Mouse (Mus musculus) heart, postnatal 0 days (tissue): ENCODE data around the gene Capn9. TPM values are rescaled to one million over a fixed set of nuclear protein-coding genes. Genes with fewer than 3 reads are reported as not detected.

Source experiments
- ATAC-seq: fragments of 200-750 bp; cut with Nextera tagmentation; 2 replicates; pipeline ENCODE4 v1.8.0; 2017; ENCODE audit warnings: low read depth, moderate number of reproducible peaks, moderate library complexity; ENCODE audit not compliant: insufficient read depth
- DNase-seq: peaks from one replicate; pipeline ENCODE4 v3.0.0-alpha.2; 2016; ENCODE audit warnings: low spot score
- H3K27ac ChIP-seq: fragments of 300-500 bp; sonication (generic); 2 replicates; pipeline ENCODE4 v1.5.1; 2014; ENCODE audit warnings: low read depth, mild to moderate bottlenecking
- H3K27me3 ChIP-seq: fragments of 300-500 bp; sonication (generic); 2 replicates; pipeline ENCODE4 v1.6.1; 2014; ENCODE audit warnings: low read length, mixed read lengths; ENCODE audit not compliant: control insufficient read depth, insufficient read depth
- H3K36me3 ChIP-seq: fragments of 300-500 bp; sonication (generic); replicated peaks from 2 replicates; pipeline ENCODE4 v1.6.1; 2014; ENCODE audit warnings: low read length, mixed read lengths; ENCODE audit not compliant: control insufficient read depth, insufficient read depth
- H3K4me1 ChIP-seq: fragments of 300-500 bp; sonication (generic); 2 replicates; pipeline ENCODE4 v1.6.1; 2014; ENCODE audit warnings: antibody characterized with exemption; ENCODE audit not compliant: control insufficient read depth, insufficient read depth
- H3K4me2 ChIP-seq: fragments of 300-500 bp; sonication (generic); 2 replicates; pipeline ENCODE4 v1.6.1; 2014; ENCODE audit warnings: low read depth, mild to moderate bottlenecking, low read length, moderate library complexity
- H3K4me3 ChIP-seq: fragments of 300-500 bp; sonication (generic); 2 replicates; pipeline ENCODE4 v1.5.1; 2014; ENCODE audit warnings: low read depth, low read length
- H3K9ac ChIP-seq: fragments of 300-500 bp; sonication (generic); replicated peaks from 2 replicates; pipeline ENCODE4 v1.6.1; 2014; ENCODE audit warnings: low read depth, low read length, mixed read lengths
- H3K9me3 ChIP-seq: fragments of 300-500 bp; sonication (generic); replicated peaks from 2 replicates; pipeline ENCODE4 v1.6.1; 2016; ENCODE audit warnings: low read length; ENCODE audit not compliant: control insufficient read depth
- CTCF ChIP-seq: IDR thresholded peaks from 2 replicates; pipeline ENCODE4 v1.5.1; 2016; ENCODE audit warnings: antibody characterized with exemption, control low read depth, low read depth
- EP300 ChIP-seq: IDR thresholded peaks from 2 replicates; pipeline ENCODE4 v1.6.1; 2016; ENCODE audit warnings: antibody characterized with exemption, low read depth
- WGBS: fragments of 180-500 bp; shearing (Covaris S2); extraction: QIAGEN DNeasy Blood & Tissue Kit; methylation state at CpG from one replicate; pipeline ENCODE4 v1.1.7; 2014; 5-methylcytosine and 5-hydroxymethylcytosine counted together
- polyA plus RNA-seq: library from polyadenylated mRNA; unstranded; fragments of >200 nt; fragmentation: Nextera tagmentation; extraction: Ambion mirVana; gene quantifications from 2 replicates; pipeline ENCODE4 v1.2.1, GENCODE M21; 2015
- total RNA-seq: library from RNA; depleted of rRNA; stranded (reverse); fragments of >200 nt; gene quantifications from 2 replicates; pipeline ENCODE4 v1.2.3, GENCODE M21; 2014; ENCODE audit warnings: low replicate concordance

Capn9 gene
- total and polyA plus RNA-seq, 2 experiments from 2014 or later: 0.26 TPM; not detected in 1

- DNase-seq (no peak), ATAC-seq (no peak)
- H3K27ac ChIP-seq: no peak overlapping the region
- H3K36me3 ChIP-seq: peaks cover 88% of the 10 kb centered on the region
- no peaks in the 10 kb centered on the region for H3K4me1 ChIP-seq
- H3K4me2 ChIP-seq: no peak overlapping the region
- H3K9me3 ChIP-seq: no peaks in the 10 kb centered on the region
- 79% methylated on average over 5 of the region's 5 CpGs for WGBS
- TF ChIP-seq EP300 (no peak), CTCF (no peak)
- no peak overlapping the region for H3K4me3 ChIP-seq
- no peaks in the 10 kb centered on the region for H3K27me3 ChIP-seq
- no peak overlapping the region for H3K9ac ChIP-seq
Measured at GRCm38 (mm10) chr8:124535451-124535850, 40.5 kb upstream of the Capn9 start.

- Histone ChIP-seq H3K4me1 (no peaks in the 10 kb centered on the region), H3K4me2 (no peak overlapping the region), H3K4me3 (no peak overlapping the region), H3K9me3 (no peaks in the 10 kb centered on the region), H3K36me3 (peaks cover 93% of the 10 kb centered on the region), H3K9ac (no peak overlapping the region), H3K27me3 (no peaks in the 10 kb centered on the region), H3K27ac (no peak overlapping the region)
- no peak for DNase-seq
- no peak for ATAC-seq
- TF ChIP-seq EP300 (no peak), CTCF (no peak)
- 90% methylated on average over 12 of the region's 12 CpGs for WGBS
Measured at GRCm38 (mm10) chr8:124540906-124541305, 35.0 kb upstream of the Capn9 start.

GRCm38 (mm10) chr8:124542001-124542400, 33.9 kb upstream of the Capn9 start:
- no peaks in the 10 kb centered on the region for H3K27me3 ChIP-seq
- peaks cover 97% of the 10 kb centered on the region for H3K36me3 ChIP-seq
- no peaks in the 10 kb centered on the region for H3K4me1 ChIP-seq
- H3K9ac ChIP-seq: no peak overlapping the region
- H3K27ac ChIP-seq: no peak overlapping the region
- H3K4me3 ChIP-seq: no peak overlapping the region
- no peaks in the 10 kb centered on the region for H3K9me3 ChIP-seq
- no peak for DNase-seq
- 87% methylated on average over 4 of the region's 4 CpGs for WGBS
- no peak for TF ChIP-seq CTCF
- no peak for TF ChIP-seq EP300
- no peak for ATAC-seq
- no peak overlapping the region for H3K4me2 ChIP-seq

- TF ChIP-seq EP300 (no peak), CTCF (no peak)
- WGBS: 89% methylated on average over 5 of the region's 5 CpGs
- peaks cover 99% of the 10 kb centered on the region for H3K36me3 ChIP-seq
Measured at GRCm38 (mm10) chr8:124543272-124543671, 32.6 kb upstream of the Capn9 start.

GRCm38 (mm10) chr8:124546371-124546770, 29.5 kb upstream of the Capn9 start:
- Histone ChIP-seq H3K9ac (no peak overlapping the region), H3K9me3 (no peaks in the 10 kb centered on the region), H3K4me2 (no peak overlapping the region), H3K36me3 (peaks cover 98% of the 10 kb centered on the region), H3K27me3 (no peaks in the 10 kb centered on the region), H3K4me3 (no peak overlapping the region), H3K27ac (no peak overlapping the region), H3K4me1 (no peaks in the 10 kb centered on the region)
- TF ChIP-seq CTCF (no peak), EP300 (no peak)
- ATAC-seq (no peak), DNase-seq (no peak)
- 78% methylated on average over 6 of the region's 6 CpGs for WGBS

More at GRCm38 (mm10) chr8:124543272-124543671, 32.6 kb upstream of the Capn9 start:
- Histone ChIP-seq H3K9me3 (no peaks in the 10 kb centered on the region), H3K4me3 (no peak overlapping the region), H3K27me3 (no peaks in the 10 kb centered on the region), H3K27ac (no peak overlapping the region), H3K4me1 (no peaks in the 10 kb centered on the region), H3K4me2 (no peak overlapping the region), H3K9ac (no peak overlapping the region)
- DNase-seq (no peak), ATAC-seq (no peak)

- H3K9me3 ChIP-seq: no peaks in the 10 kb centered on the region
- WGBS: 75% methylated on average over 7 of the region's 7 CpGs
- no peak for TF ChIP-seq CTCF
- TF ChIP-seq EP300: no peak
- no peak overlapping the region for H3K4me2 ChIP-seq
- H3K4me1 ChIP-seq: no peaks in the 10 kb centered on the region
- no peak overlapping the region for H3K9ac ChIP-seq
- ATAC-seq (no peak), DNase-seq (no peak)
- H3K27me3 ChIP-seq: no peaks in the 10 kb centered on the region
- H3K36me3 ChIP-seq: peaks cover 98% of the 10 kb centered on the region
- H3K4me3 ChIP-seq: no peak overlapping the region
- no peak overlapping the region for H3K27ac ChIP-seq
Measured at GRCm38 (mm10) chr8:124546815-124547214, 29.1 kb upstream of the Capn9 start.
